Mouse (Mus musculus): Measurements from ENCODE around the gene Dusp28. TPM values are rescaled to one million over a fixed set of nuclear protein-coding genes. Genes with fewer than 3 reads are reported as not detected.
"Not testable (repeated sequence)": the region's sequence is repeated elsewhere in the genome, so short reads cannot be mapped to it uniquely, and the experiment has no call there.

Gene Dusp28
- polyA plus RNA-seq, 1 experiment from 2014 or later, result 14.3 TPM

- Histone ChIP-seq H3K27me3 (replicated peaks; ENCODE audit: control insufficient read depth, insufficient read depth, low read length) (no peaks in the 10 kb centered on the region), H3K4me1 (ENCODE audit: control insufficient read depth, insufficient read depth, low read length) (peaks cover 15% of the 10 kb centered on the region; the same call in 1 of the 2 replicates), H3K9me3 (ENCODE audit: control insufficient read depth, low read length) (no peaks in the 10 kb centered on the region), H3K4me2 (ENCODE audit: low read depth, low read length) (peak overlapping the region; percentile 55), H3K4me3 (ENCODE audit: low read length) (peak overlapping the region; percentile 49), H3K9ac (ENCODE audit: low read depth, low read length) (peak overlapping the region; percentile 59), H3K27ac (ENCODE audit: low read length) (peak overlapping the region; percentile 77), H3K36me3 (ENCODE audit: control insufficient read depth, insufficient read depth, low read length) (peaks cover 5% of the 10 kb centered on the region; the same call in 1 of the 2 replicates)
- ATAC-seq, result 0 out of 2 replicates have a peak, but pooled peaks have one; percentile 8
- 57% methylated on average over 6 of the region's 6 CpGs for WGBS
These were observed 42.6 kb downstream of the Dusp28 start for GRCm38 (mm10) chr1:92949426-92949825.

GRCm38 (mm10) chr1:92950607-92951006 lies 43.8 kb downstream of the Dusp28 start, which contains the start of gene Gpr35:
Gene Gpr35, plus strand, starts transcription at chr1:92950865.
- no peaks in the 10 kb centered on the region for H3K9me3 ChIP-seq (ENCODE audit: control insufficient read depth, low read length)
- H3K27ac ChIP-seq (ENCODE audit: low read length), result peak within 1 kb of the TSS; percentile 77
- peaks cover 5% of the 10 kb centered on the region; the same call in 1 of the 2 replicates for H3K36me3 ChIP-seq (ENCODE audit: control insufficient read depth, insufficient read depth, low read length)
- H3K4me3 ChIP-seq (ENCODE audit: low read length), result peak within 1 kb of the TSS; percentile 49
- peak within 1 kb of the TSS; percentile 55 for H3K4me2 ChIP-seq (ENCODE audit: low read depth, low read length)
- no peaks in the 10 kb centered on the region for H3K27me3 ChIP-seq (replicated peaks; ENCODE audit: control insufficient read depth, insufficient read depth, low read length)
- peak within 1 kb of the TSS; percentile 68 for H3K9ac ChIP-seq (ENCODE audit: low read depth, low read length)
- 54% methylated on average over 5 of the region's 5 CpGs for WGBS
- peak; percentile 95 for ATAC-seq
- H3K4me1 ChIP-seq (ENCODE audit: control insufficient read depth, insufficient read depth, low read length), result peaks cover 15% of the 10 kb centered on the region; the same call in 1 of the 2 replicates

GRCm38 (mm10) chr1:92953641-92954040 lies 46.9 kb downstream of the Dusp28 start:
- no peak for ATAC-seq
- Histone ChIP-seq H3K27ac (ENCODE audit: low read length) (no peak overlapping the region), H3K36me3 (ENCODE audit: control insufficient read depth, insufficient read depth, low read length) (no peaks in the 10 kb centered on the region; the same call in 1 of the 2 replicates), H3K27me3 (replicated peaks; ENCODE audit: control insufficient read depth, insufficient read depth, low read length) (no peaks in the 10 kb centered on the region), H3K4me1 (ENCODE audit: control insufficient read depth, insufficient read depth, low read length) (peaks cover 4% of the 10 kb centered on the region), H3K9ac (ENCODE audit: low read depth, low read length) (no peak overlapping the region), H3K4me3 (ENCODE audit: low read length) (no peak overlapping the region), H3K4me2 (ENCODE audit: low read depth, low read length) (no peak overlapping the region), H3K9me3 (ENCODE audit: control insufficient read depth, low read length) (no peaks in the 10 kb centered on the region)
- 62% methylated on average over 2 of the region's 2 CpGs for WGBS

GRCm38 (mm10) chr1:92956571-92957335 lies 50.0 kb downstream of the Dusp28 start:
- 3% methylated on average over 11 of the region's 11 CpGs for WGBS
- H3K4me1 ChIP-seq (ENCODE audit: control insufficient read depth, insufficient read depth, low read length); H3K27ac ChIP-seq (ENCODE audit: low read length); H3K9me3 ChIP-seq (ENCODE audit: control insufficient read depth, low read length); H3K36me3 ChIP-seq (ENCODE audit: control insufficient read depth, insufficient read depth, low read length); H3K27me3 ChIP-seq (replicated peaks; ENCODE audit: control insufficient read depth, insufficient read depth, low read length); H3K9ac ChIP-seq (ENCODE audit: low read depth, low read length): not testable (repeated sequence)
- H3K4me3 ChIP-seq (ENCODE audit: low read length), result peak overlapping the region; percentile 16; the same call in 1 of the 2 replicates
- peak; percentile 57 for ATAC-seq
- H3K4me2 ChIP-seq (ENCODE audit: low read depth, low read length), result peak overlapping the region; percentile 27; the same call in 1 of the 2 replicates

Other genes starting within 250 kb of the Dusp28 start
- 24.9 and 25.0 TPM in 2 replicates for gene Gpc1, start 75.3 kb upstream of the Dusp28 start, polyA plus RNA-seq (2015; fragmentation: Nextera tagmentation; extraction: Ambion mirVana)
- 0.06 and 0.13 TPM in 2 replicates for gene Ankmy1, start 4.1 kb upstream of the Dusp28 start, polyA plus RNA-seq (2015; fragmentation: Nextera tagmentation; extraction: Ambion mirVana)
- 14.3 and 22.2 TPM in 2 replicates for gene Rnpepl1, start 3.8 kb downstream of the Dusp28 start, polyA plus RNA-seq (2015; fragmentation: Nextera tagmentation; extraction: Ambion mirVana)
- 31.1 and 32.1 TPM in 2 replicates for gene Capn10, start 27.4 kb downstream of the Dusp28 start, polyA plus RNA-seq (2015; fragmentation: Nextera tagmentation; extraction: Ambion mirVana)
- gene Gpr35, start 43.9 kb downstream of the Dusp28 start, polyA plus RNA-seq (2015; fragmentation: Nextera tagmentation; extraction: Ambion mirVana), result 8.4 and 11.5 TPM in 2 replicates
- gene Aqp12, start 99.4 kb downstream of the Dusp28 start, polyA plus RNA-seq (2015; fragmentation: Nextera tagmentation; extraction: Ambion mirVana), result 8.3 and 11.8 TPM in 2 replicates
- gene Kif1a, start 195.0 kb downstream of the Dusp28 start, polyA plus RNA-seq (2015; fragmentation: Nextera tagmentation; extraction: Ambion mirVana), result 14.0 and 16.0 TPM in 2 replicates
- 0.73 and 1.1 TPM in 2 replicates for gene Agxt, start 228.3 kb downstream of the Dusp28 start, polyA plus RNA-seq (2015; fragmentation: Nextera tagmentation; extraction: Ambion mirVana)